Mouse (Mus musculus): Measurements from ENCODE around the gene Plekhj1.
A peak's percentile ranks its signal among the peaks of the same experiment; 100 is the strongest.

The Plekhj1 gene

GRCm38 (mm10) chr10:80805925-80806324 lies 7.5 kb upstream of the Plekhj1 start:
- DNase-seq (ENCODE audit: low read depth, low spot score): no peak

GRCm38 (mm10) chr10:80805322-80805721 lies 6.9 kb upstream of the Plekhj1 start:
- no peak for DNase-seq (ENCODE audit: low read depth, low spot score)

- no peak for DNase-seq (ENCODE audit: low read depth, low spot score)
Measured at GRCm38 (mm10) chr10:80804916-80805315, 6.5 kb upstream of the Plekhj1 start, which contains the start of gene Amh. Gene Amh, plus strand, starts transcription at chr10:80805243.

- no peak for DNase-seq (ENCODE audit: low read depth, low spot score)
Measured at GRCm38 (mm10) chr10:80804340-80804739, 5.9 kb upstream of the Plekhj1 start.

- no peak for DNase-seq (ENCODE audit: low read depth, low spot score)
Measured at GRCm38 (mm10) chr10:80802996-80803395, 4.6 kb upstream of the Plekhj1 start.

DNA sequence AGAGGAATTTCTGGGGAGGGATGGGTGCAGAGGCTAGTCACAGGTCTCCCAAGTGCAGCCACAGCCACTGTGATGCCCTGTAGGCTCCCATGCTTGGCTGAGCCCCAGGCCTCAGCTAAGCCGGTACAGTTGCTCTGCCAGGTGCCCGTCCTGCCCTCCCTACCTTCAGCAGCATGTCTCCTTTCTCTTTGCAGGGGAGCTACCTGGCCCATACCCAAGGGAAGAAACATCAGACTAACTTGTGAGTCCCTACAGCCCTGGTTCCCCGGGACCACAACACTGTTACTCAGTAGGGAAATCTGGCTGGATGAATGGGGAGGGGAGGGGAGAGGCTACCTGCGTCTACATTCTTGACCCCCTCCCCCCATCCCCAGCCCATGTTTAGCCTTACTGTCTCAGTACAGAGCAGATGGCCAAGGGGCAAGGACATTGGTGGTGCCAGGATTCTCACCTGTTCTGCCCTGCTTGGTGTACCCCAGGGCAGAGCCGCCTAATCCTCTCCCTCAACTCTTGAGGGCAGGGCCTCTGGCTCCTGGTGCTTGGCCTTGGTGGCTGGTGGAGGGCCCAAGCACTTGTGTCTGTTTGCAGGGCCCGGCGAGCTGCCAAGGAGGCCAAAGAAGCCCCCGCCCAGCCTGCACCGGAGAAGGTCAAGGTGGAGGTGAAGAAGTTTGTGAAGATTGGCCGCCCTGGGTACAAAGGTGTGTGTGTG lies 3.9 kb upstream of the Plekhj1 start:
- DNase-seq (ENCODE audit: low read depth, low spot score): no peak

- DNase-seq (ENCODE audit: low read depth, low spot score): no peak
Measured at GRCm38 (mm10) chr10:80799070-80799566, 692 bp upstream of the Plekhj1 start.

DNA sequence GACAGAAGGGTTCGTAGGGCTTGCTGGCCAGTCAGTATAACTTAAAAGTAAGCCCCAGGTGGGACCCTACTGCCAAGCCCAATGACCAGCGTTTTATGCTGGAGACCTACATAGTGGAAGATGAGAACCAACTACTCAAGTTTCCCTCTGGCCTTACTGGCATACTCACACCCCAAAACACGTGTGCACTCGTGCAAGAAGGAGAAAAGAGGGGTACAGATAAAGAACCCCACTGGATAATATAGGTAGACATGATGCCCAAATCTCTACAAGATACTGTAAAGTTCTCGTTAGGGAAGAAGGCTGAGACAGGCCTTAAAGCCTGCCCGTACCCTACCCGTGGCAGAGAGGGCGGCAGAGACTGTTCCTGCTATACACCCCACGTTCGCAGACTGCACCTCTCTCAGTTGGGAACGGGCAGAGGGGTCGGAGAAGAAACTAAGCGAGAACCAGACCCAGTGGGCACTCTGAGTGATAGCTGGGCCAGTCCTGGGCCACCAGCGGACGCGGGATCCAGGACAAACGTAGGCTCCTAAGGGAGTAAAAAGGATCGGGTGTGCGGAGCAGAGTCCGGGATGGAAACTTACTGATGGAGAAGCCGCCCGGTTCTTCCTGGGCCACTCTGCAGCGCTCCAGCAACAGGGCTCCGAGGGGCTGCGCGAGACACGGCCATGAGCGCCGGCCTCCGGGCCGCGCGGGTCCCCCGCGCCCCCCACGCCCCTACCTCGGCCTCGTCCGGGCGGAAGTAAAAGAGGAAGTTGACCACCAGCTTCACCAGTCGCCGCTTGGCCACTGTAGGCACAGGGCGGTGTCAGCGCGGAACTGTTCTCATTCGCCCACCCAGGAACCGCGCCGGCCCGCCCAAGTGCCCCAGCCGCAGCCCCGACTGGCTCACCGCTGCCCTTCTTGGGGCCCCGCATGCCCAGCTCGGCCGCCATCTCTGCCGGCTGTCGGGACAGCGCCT lies 958 bp downstream of the Plekhj1 start:
- DNase-seq (ENCODE audit: low read depth, low spot score): peak; percentile 53

DNA sequence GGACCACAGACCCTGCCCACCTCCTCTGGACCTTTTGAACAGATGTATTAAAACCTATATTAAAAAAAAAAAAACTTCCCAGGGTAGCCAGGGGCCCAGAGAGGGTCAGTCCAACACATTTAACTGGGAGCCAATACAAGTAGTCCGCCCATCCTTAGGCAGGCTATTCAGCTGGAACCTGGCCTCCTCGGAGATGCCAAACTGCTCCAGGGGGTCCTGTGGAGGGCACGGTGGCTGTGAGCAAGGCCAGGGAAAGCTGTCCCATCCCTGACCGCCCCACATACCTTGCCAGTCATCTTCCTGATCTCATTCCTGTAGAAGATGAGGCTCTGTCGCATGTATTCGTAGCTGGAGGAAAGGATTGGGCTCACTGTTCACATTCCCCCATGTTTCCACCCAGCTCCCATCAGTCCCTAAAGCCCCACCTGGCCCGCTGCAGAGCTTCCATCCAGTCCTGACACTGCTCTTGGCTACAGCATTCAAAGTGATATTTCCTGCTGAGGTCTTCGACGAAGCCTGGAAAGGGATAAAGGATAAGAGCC lies 2.0 kb downstream of the Plekhj1 start:
- no peak for DNase-seq (ENCODE audit: low read depth, low spot score)

DNA sequence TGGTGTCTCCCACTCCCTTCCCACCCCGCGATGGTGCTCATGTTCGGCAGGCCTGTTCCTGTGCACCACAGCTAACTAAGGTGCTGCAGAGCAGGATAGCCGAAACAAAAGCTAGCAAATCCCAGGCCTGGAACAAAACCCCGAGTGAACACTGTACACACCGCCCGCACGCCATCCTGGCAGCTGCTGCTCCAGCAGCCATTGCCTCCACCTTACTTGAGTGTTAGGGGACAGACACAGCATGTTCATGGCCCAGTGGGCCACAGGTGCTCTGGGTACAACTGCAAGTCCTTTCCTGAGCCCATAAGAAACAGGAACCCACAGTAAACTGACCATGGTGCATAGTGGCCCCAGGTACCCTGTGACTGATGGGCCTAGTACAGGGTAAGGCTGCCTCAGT lies 3.7 kb downstream of the Plekhj1 start:
- no peak for DNase-seq (ENCODE audit: low read depth, low spot score)

GRCm38 (mm10) chr10:80793803-80794202 lies 4.6 kb downstream of the Plekhj1 start:
- no peak for DNase-seq (ENCODE audit: low read depth, low spot score)

DNA sequence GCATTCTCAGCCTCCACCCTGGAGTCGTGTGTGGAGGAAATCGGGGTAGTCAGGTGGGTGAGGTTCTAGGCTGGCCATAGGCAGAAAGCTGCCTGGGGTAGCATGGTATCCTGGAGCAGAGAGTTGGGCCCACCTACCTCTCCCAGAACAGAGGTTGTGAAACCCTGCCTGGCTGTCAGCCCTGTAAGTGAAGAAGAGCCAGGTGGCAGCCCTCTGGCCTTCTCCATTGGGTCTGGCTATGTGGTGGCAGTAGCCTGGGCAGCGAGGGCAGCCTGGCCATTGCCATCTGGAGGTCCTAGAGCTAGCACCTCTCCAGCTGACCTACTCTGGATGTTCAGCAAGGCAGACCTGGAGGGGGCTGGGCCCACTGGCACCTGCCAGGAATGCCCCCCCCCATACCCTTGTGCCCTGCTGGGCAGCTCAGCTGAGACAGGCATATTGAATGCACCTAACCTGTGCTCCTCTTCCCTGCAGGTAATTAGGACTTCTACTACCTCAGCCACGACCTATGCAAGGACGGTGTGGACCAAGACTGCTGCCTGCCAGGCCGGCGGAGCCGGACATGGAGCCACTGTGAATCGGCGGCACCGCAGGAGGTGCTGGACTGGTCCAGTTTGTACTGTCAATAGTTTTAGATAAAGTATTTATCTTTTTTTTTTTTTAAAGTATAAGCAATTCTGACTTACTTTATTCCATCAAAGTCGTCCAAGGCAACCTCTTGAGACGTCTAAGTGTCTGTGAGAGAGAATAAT lies 5.2 kb downstream of the Plekhj1 start:
- DNase-seq (ENCODE audit: low read depth, low spot score): no peak

DNA sequence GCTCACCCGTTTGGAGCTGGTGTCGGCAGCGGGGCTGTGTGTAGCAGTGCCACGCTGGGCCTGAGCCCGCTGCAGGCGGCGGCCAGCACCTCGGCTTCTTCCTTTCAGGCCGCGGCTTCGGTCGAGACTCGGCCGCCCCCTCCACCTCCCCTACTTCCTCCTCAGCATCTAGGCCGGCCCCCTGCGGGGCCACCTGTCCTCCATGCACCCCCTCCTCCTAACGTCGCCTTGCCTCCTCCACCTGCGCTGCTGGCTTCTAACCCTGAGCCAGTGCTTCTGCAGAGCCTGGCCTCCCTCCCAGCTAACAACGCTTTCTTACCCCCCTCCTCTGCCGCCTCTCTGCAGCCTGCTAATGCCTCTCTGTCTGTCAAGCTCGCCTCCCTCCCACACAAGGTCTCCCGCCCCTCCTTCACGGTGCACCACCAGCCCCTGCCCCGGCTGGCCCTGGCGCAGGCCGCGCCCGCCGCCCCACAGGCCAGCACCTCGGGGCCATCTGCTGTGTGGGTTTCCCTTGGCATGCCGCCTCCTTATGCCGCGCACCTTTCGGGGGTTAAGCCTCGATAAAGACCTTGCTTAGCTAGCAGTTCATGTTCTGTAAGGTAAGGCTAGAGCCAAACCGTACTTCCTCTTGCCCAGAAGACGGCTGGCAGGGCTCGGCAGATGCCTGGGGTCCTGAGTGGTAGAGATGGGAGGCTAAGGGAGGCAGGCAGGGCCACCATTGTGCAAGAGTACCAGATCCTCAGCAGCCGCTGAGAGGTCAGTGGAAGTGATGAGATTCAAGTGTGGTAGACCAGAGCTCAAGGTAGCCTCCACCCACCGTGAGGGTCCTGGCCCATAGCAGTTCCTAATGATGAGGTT lies 6.0 kb downstream of the Plekhj1 start:
- DNase-seq (ENCODE audit: low read depth, low spot score): no peak

DNA sequence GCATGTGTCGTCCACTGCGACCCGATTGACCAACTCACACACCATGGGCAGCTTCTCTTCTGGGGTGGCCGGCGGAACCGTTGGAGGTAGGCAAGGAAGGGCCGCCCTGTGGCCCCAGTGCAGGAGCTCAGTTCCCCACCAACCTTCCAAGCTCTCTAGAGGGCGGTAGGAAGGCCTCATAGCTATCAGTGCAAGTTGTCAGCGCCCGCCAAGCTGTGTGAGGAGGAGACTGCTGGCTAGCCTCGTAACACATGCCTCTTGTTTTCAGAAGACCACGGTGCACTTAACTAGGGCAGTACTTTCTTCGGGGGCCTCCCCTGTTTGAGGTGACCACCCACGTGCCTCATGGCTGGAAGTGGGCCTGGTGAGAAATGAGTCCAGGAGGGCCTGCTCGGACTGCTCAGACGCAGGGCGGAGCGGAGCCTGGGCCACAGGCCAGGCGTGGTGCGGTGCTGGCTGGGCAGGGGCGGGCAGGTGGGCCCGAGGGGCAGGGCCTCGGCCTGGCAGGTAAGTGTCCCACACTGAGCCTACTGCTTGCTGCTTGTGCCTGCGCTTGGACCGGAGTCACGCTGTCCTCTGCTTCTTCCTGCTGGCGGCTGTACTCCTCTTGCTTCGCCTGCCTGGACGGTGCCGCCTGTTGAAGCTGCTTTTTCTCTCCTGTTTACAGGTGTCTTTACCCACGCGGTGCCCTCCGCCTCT lies 6.8 kb downstream of the Plekhj1 start:
- no peak for DNase-seq (ENCODE audit: low read depth, low spot score)

DNA sequence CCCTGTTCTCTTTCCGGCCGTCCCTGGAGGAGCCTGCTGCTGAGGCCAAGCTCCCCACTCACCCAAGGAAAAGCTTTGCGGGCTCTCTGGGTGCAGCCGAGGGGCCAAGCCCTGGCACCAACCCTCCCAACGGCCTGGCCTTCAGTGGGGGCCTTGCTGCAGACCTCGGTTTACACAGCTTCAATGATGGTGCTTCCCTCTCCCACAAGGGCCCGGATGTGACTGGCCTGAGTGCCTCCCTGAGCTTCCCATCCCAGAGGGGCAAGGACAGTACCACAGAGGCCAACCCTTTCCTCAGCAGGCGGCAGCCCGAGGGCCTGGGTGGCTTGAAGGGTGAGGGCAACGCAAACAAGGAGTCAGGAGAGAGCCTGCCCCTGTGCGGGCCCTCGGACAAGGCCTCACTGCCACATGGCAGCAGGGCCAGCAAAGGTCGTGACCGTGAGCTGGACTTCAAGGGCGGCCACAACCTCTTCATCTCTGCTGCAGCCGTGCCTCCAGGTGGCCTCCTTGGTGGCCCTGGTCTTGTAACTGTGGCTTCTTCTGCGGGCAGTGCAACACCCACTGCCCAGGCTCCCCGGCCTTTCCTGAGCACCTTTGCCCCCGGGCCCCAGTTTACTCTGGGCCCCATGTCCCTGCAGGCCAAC lies 7.5 kb downstream of the Plekhj1 start:
- DNase-seq (ENCODE audit: low read depth, low spot score): no peak

- DNase-seq (ENCODE audit: low read depth, low spot score): no peak
Measured at GRCm38 (mm10) chr10:80787517-80787916, 10.9 kb downstream of the Plekhj1 start.

- DNase-seq (ENCODE audit: low read depth, low spot score): no peak
Measured at GRCm38 (mm10) chr10:80785963-80786362, 12.5 kb downstream of the Plekhj1 start.

- DNase-seq (ENCODE audit: low read depth, low spot score): no peak
Measured at GRCm38 (mm10) chr10:80784871-80785270, 13.6 kb downstream of the Plekhj1 start.

- no peak for DNase-seq (ENCODE audit: low read depth, low spot score)
Measured at GRCm38 (mm10) chr10:80784302-80784701, 14.1 kb downstream of the Plekhj1 start.
